Mouse (Mus musculus) spleen, postnatal 0 days (tissue): ENCODE data around the gene Dlg1. TPM values are rescaled to one million over a fixed set of nuclear protein-coding genes. Genes with fewer than 3 reads are reported as not detected.

Experiments
- polyA plus RNA-seq: library from polyadenylated mRNA; unstranded; fragments of >200 nt; fragmentation: Nextera tagmentation; extraction: Ambion mirVana; gene quantifications from 2 replicates; pipeline ENCODE4 v1.2.1, GENCODE M21; 2015

Gene Dlg1
- polyA plus RNA-seq = 11.6 and 12.8 TPM in 2 replicates

GRCm38 (mm10) chr16:31663379-31664286 is at the start of gene Dlg1:
Dlg1 (plus strand) TSS chr16:31663443.

GRCm38 (mm10) chr16:31878573-31879257 is 215.5 kb downstream of the Dlg1 start, which contains the start of gene Meltf:
Meltf (plus strand) TSS chr16:31878810.

Other genes starting within 250 kb of the Dlg1 start
- 7.3 and 8.0 TPM in 2 replicates for gene Bdh1, start 241.2 kb upstream of the Dlg1 start, polyA plus RNA-seq
- gene Meltf, start 215.4 kb downstream of the Dlg1 start, polyA plus RNA-seq = 0.13 and 0.18 TPM in 2 replicates